Mouse (Mus musculus): Measurements from ENCODE around the gene 4930568D16Rik. TPM values are rescaled to one million over a fixed set of nuclear protein-coding genes. Genes with fewer than 3 reads are reported as not detected.

The 4930568D16Rik gene
- polyA plus RNA-seq, 1 experiment from 2014 or later = not detected

DNA sequence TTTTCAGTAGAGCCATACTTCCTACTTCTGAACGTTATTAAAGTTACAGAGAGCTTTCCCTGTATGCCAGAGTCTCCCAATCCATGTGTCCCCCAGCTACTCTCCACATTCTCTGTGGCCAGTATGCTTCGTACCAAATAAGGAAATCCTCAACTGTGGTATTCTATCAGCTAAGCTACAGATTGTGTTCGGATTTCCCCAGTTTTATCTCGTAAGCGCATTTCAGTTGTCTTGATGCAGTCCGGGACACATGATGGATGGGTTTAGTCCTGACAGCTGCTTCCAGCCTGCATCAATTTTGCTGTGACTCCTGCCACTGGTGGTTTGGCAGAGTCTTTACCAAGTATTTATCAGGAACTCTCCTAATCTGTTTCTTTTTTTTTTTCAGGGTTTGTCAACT lies 10.1 kb upstream of the 4930568D16Rik start:
- Histone ChIP-seq H3K9me3 (ENCODE audit: control insufficient read depth, low read length) (no peaks in the 10 kb centered on the region), H3K27me3 (ENCODE audit: control insufficient read depth, insufficient read depth, low read length) (no peaks in the 10 kb centered on the region), H3K36me3 (ENCODE audit: control insufficient read depth, insufficient read depth, low read length) (no peaks in the 10 kb centered on the region), H3K4me3 (ENCODE audit: low read depth, low read length) (no peak overlapping the region), H3K27ac (ENCODE audit: low read depth, low read length) (no peak overlapping the region), H3K4me1 (ENCODE audit: control insufficient read depth, insufficient read depth, low read length) (no peaks in the 10 kb centered on the region), H3K9ac (ENCODE audit: low read length) (no peak overlapping the region), H3K4me2 (no peak overlapping the region)
- WGBS = 82% methylated on average over 6 of the region's 6 CpGs
- DNase-seq (ENCODE audit: low spot score, missing footprints) (no peak), ATAC-seq (ENCODE audit: low FRiP score) (no peak)

DNA sequence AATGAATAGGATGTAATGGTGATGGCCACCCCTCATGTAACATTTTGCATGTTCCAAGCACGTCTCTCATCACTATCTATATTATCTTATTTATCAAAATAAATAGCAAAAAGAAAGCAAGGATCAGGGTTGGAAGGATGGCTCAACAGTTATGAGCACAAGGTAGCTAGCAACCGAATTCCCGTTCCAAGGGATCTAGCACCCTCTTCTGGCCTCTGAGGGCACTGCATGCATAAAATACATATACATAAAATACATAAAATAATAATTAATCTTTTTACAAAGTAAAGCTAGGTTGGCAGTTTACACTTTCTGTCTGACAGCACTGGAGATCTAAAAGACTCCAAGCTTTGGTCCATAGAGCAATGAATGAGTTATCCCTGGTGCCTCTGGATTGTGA lies 5.5 kb upstream of the 4930568D16Rik start:
- H3K9me3 ChIP-seq (ENCODE audit: control insufficient read depth, low read length) = no peaks in the 10 kb centered on the region
- H3K4me2 ChIP-seq = no peak overlapping the region
- ATAC-seq (ENCODE audit: low FRiP score) (no peak), DNase-seq (ENCODE audit: low spot score, missing footprints) (peak; percentile 89)
- H3K4me1 ChIP-seq (ENCODE audit: control insufficient read depth, insufficient read depth, low read length) = no peaks in the 10 kb centered on the region
- H3K9ac ChIP-seq (ENCODE audit: low read length) = no peak overlapping the region
- H3K27ac ChIP-seq (ENCODE audit: low read depth, low read length) = no peak overlapping the region
- no peak overlapping the region for H3K4me3 ChIP-seq (ENCODE audit: low read depth, low read length)
- 17% methylated on average over 3 of the region's 3 CpGs for WGBS
- H3K36me3 ChIP-seq (ENCODE audit: control insufficient read depth, insufficient read depth, low read length) = no peaks in the 10 kb centered on the region
- no peaks in the 10 kb centered on the region for H3K27me3 ChIP-seq (ENCODE audit: control insufficient read depth, insufficient read depth, low read length)

DNA sequence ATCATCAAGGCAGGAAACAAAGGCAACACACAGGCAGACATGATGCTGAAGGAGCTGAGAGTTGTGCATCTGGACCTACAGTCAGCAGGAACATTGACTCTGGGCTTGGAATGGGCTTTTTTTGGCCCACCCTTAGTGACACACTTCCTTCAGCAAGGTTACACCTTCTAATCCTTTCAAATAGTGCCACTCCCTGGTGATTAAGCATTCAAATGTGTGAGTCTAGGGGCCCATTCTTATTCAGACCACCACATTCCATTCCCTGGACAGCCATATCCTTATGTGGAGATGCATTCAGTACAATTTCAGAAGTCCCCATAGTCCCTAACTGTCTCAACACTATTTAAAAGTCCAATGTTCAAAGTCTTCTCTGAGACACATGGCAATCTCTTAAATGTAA lies 3.2 kb upstream of the 4930568D16Rik start:
- no peaks in the 10 kb centered on the region for H3K36me3 ChIP-seq (ENCODE audit: control insufficient read depth, insufficient read depth, low read length)
- H3K4me1 ChIP-seq (ENCODE audit: control insufficient read depth, insufficient read depth, low read length) = no peaks in the 10 kb centered on the region
- DNase-seq (ENCODE audit: low spot score, missing footprints) = no peak
- H3K9me3 ChIP-seq (ENCODE audit: control insufficient read depth, low read length) = no peaks in the 10 kb centered on the region
- no peak overlapping the region for H3K9ac ChIP-seq (ENCODE audit: low read length)
- H3K4me2 ChIP-seq = no peak overlapping the region
- H3K27ac ChIP-seq (ENCODE audit: low read depth, low read length) = no peak overlapping the region
- H3K27me3 ChIP-seq (ENCODE audit: control insufficient read depth, insufficient read depth, low read length) = no peaks in the 10 kb centered on the region
- H3K4me3 ChIP-seq (ENCODE audit: low read depth, low read length) = no peak overlapping the region
- no peak for ATAC-seq (ENCODE audit: low FRiP score)

DNA sequence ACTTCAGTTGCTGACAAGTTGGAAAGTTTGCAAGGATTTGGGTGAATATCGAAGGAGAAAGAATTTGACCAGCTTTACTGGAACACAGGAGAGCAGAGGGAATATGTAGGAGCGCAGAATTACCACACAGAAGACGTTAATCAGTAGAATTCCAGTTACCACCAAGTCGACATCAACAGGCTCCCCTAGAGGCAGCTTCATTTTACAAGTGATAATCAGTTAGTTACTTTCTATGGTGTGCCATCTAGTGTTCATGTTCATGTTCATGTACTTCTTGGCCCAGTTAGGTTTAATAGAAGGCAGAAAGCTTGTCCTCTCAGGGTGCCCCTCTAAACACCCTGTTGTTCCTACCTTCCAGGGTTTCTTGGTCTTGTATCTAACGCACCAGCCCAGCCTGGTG lies 18.3 kb downstream of the 4930568D16Rik start:
- Histone ChIP-seq H3K4me3 (ENCODE audit: low read depth, low read length) (no peak overlapping the region), H3K4me2 (no peak overlapping the region), H3K9me3 (ENCODE audit: control insufficient read depth, low read length) (no peaks in the 10 kb centered on the region), H3K27me3 (ENCODE audit: control insufficient read depth, insufficient read depth, low read length) (no peaks in the 10 kb centered on the region), H3K4me1 (ENCODE audit: control insufficient read depth, insufficient read depth, low read length) (no peaks in the 10 kb centered on the region), H3K9ac (ENCODE audit: low read length) (no peak overlapping the region), H3K27ac (ENCODE audit: low read depth, low read length) (no peak overlapping the region), H3K36me3 (ENCODE audit: control insufficient read depth, insufficient read depth, low read length) (no peaks in the 10 kb centered on the region)
- 63% methylated on average over 5 of the region's 5 CpGs for WGBS
- DNase-seq (ENCODE audit: low spot score, missing footprints) (no peak), ATAC-seq (ENCODE audit: low FRiP score) (no peak)

DNA sequence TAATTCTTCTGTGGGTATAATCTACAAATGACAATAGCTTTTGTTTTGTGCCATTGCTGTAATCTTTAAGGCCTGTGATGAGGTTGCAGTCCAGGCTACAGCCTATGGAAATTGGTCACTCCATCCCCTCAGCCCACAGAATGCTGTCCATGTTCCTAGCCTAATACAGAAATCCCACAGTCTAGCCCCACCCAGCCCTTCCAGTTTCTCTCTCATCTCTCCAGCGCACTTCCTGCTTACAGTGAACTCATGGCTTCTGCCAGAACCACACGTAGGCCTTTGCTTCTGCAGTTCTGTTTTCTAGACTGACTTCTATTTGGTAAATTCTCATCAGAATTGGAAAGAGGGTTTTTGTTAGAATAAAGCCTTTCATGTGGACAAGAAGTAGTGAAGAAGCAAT lies 21.5 kb downstream of the 4930568D16Rik start:
- Histone ChIP-seq H3K9me3 (ENCODE audit: control insufficient read depth, low read length) (no peaks in the 10 kb centered on the region), H3K9ac (ENCODE audit: low read length) (no peak overlapping the region), H3K4me3 (ENCODE audit: low read depth, low read length) (no peak overlapping the region), H3K4me2 (no peak overlapping the region), H3K36me3 (ENCODE audit: control insufficient read depth, insufficient read depth, low read length) (no peaks in the 10 kb centered on the region), H3K27ac (ENCODE audit: low read depth, low read length) (no peak overlapping the region), H3K4me1 (ENCODE audit: control insufficient read depth, insufficient read depth, low read length) (no peaks in the 10 kb centered on the region), H3K27me3 (ENCODE audit: control insufficient read depth, insufficient read depth, low read length) (no peaks in the 10 kb centered on the region)
- ATAC-seq (ENCODE audit: low FRiP score) (no peak), DNase-seq (ENCODE audit: low spot score, missing footprints) (no peak)
- WGBS = 74% methylated on average over 2 of the region's 2 CpGs

DNA sequence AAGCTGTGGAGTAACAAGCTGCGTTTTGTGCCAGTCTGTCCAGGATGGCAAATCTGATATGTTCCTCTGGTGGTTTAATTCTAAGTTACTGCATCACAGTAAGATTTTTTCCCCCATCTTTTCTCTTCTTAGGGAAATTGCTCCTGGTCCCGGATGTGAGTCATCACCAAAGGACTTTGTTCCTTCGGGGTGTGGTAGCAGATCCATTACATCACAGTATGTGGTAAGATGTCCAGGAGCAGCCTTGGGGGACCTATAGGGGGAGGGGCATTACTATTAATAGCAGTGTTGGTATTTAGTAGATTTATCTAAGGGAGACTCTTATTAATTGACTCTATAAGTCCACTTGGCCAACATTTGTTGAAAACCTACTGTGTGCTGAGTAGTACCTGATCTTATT lies 24.9 kb downstream of the 4930568D16Rik start:
- WGBS = 85% methylated on average over 3 of the region's 3 CpGs

DNA sequence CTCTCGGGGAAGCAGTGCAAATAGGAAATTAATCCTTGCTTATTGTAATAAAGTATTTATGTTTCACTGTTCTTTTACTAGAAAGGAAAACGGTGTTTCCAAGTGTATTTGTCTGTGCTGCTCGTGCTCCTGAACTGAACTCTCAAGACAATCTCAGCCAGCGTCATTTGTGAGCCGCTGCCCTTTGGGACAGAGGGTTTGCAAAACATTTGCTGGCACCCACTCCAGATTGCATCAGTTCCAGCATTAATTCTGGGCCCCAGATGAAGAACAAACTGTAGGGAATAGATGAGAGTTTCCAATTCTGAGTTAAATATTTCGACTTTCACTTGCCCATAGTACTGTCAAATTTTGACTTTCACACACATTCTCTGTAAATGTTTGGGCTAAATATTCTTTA lies 28.8 kb downstream of the 4930568D16Rik start:
- ATAC-seq (ENCODE audit: low FRiP score) = no peak
- no peak for DNase-seq (ENCODE audit: low spot score, missing footprints)
- H3K27ac ChIP-seq (ENCODE audit: low read depth, low read length) = no peak overlapping the region
- no peak overlapping the region for H3K4me2 ChIP-seq
- H3K4me3 ChIP-seq (ENCODE audit: low read depth, low read length) = no peak overlapping the region
- H3K4me1 ChIP-seq (ENCODE audit: control insufficient read depth, insufficient read depth, low read length) = peaks cover 13% of the 10 kb centered on the region
- H3K9ac ChIP-seq (ENCODE audit: low read length) = no peak overlapping the region
- 87% methylated on average over 6 of the region's 6 CpGs for WGBS
- no peaks in the 10 kb centered on the region for H3K36me3 ChIP-seq (ENCODE audit: control insufficient read depth, insufficient read depth, low read length)
- no peaks in the 10 kb centered on the region for H3K9me3 ChIP-seq (ENCODE audit: control insufficient read depth, low read length)
- H3K27me3 ChIP-seq (ENCODE audit: control insufficient read depth, insufficient read depth, low read length) = no peaks in the 10 kb centered on the region

More for the DNA sequence above, 24.9 kb downstream of the 4930568D16Rik start:
- Histone ChIP-seq H3K27me3 (ENCODE audit: control insufficient read depth, insufficient read depth, low read length) (no peaks in the 10 kb centered on the region), H3K27ac (ENCODE audit: low read depth, low read length) (no peak overlapping the region), H3K9me3 (ENCODE audit: control insufficient read depth, low read length) (no peaks in the 10 kb centered on the region), H3K4me2 (no peak overlapping the region), H3K36me3 (ENCODE audit: control insufficient read depth, insufficient read depth, low read length) (no peaks in the 10 kb centered on the region), H3K9ac (ENCODE audit: low read length) (no peak overlapping the region), H3K4me3 (ENCODE audit: low read depth, low read length) (no peak overlapping the region), H3K4me1 (ENCODE audit: control insufficient read depth, insufficient read depth, low read length) (no peaks in the 10 kb centered on the region)
- DNase-seq (ENCODE audit: low spot score, missing footprints) (no peak), ATAC-seq (ENCODE audit: low FRiP score) (no peak)

DNA sequence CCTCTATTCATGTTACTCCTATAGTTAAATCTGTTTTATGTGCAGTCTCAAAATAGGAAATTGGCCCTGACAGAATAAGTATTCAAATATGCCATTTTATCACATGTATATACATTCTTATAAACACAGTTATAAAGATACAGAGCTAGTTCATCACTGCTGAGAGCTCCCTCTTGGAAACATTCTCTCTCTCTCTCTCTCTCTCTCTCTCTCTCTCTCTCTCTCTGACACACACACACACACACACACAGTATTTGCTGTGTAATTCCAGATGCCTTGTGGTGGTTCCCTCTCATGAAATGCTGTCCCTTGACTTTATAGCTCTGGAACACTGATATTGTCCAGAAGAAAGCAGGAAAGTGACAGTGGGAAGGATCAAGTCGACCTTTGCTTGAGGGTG lies 29.5 kb downstream of the 4930568D16Rik start:
- no peaks in the 10 kb centered on the region for H3K27me3 ChIP-seq (ENCODE audit: control insufficient read depth, insufficient read depth, low read length)
- H3K4me1 ChIP-seq (ENCODE audit: control insufficient read depth, insufficient read depth, low read length) = peaks cover 13% of the 10 kb centered on the region
- WGBS = 78% methylated on average over 1 of the region's 1 CpGs
- ATAC-seq (ENCODE audit: low FRiP score) = no peak
- DNase-seq (ENCODE audit: low spot score, missing footprints) = no peak
- H3K9ac ChIP-seq (ENCODE audit: low read length) = no peak overlapping the region
- H3K4me2 ChIP-seq = no peak overlapping the region
- no peaks in the 10 kb centered on the region for H3K36me3 ChIP-seq (ENCODE audit: control insufficient read depth, insufficient read depth, low read length)
- H3K9me3 ChIP-seq (ENCODE audit: control insufficient read depth, low read length) = no peaks in the 10 kb centered on the region
- no peak overlapping the region for H3K4me3 ChIP-seq (ENCODE audit: low read depth, low read length)
- no peak overlapping the region for H3K27ac ChIP-seq (ENCODE audit: low read depth, low read length)

DNA sequence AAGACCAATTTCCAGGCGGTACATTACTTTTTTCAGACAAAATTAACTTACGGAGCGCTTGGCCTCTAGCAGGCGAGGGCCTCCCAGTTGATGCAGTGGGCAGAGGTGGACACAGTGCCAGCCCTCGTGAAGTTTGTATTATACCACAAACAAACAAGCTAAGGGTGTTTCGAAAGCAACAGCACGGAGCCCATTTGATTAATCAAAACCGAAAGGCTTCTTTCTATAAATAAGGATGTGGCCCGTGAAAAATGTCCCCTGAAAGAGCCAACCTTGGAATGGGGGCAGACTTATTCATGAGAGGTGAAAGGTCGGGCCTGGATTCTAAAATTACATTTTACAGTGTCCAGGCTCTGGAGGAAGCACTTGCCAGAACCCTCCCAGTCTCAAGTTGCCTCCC lies 30.1 kb downstream of the 4930568D16Rik start:
- H3K9ac ChIP-seq (ENCODE audit: low read length) = peak overlapping the region; percentile 60

More for the DNA sequence above, 30.1 kb downstream of the 4930568D16Rik start:
- Histone ChIP-seq H3K4me3 (ENCODE audit: low read depth, low read length) (peak overlapping the region; percentile 65), H3K9me3 (ENCODE audit: control insufficient read depth, low read length) (no peaks in the 10 kb centered on the region), H3K4me1 (ENCODE audit: control insufficient read depth, insufficient read depth, low read length) (peaks cover 13% of the 10 kb centered on the region), H3K27me3 (ENCODE audit: control insufficient read depth, insufficient read depth, low read length) (no peaks in the 10 kb centered on the region), H3K27ac (ENCODE audit: low read depth, low read length) (no peak overlapping the region), H3K4me2 (peak overlapping the region; percentile 99), H3K36me3 (ENCODE audit: control insufficient read depth, insufficient read depth, low read length) (no peaks in the 10 kb centered on the region)
- DNase-seq (ENCODE audit: low spot score, missing footprints) = no peak
- WGBS = 51% methylated on average over 10 of the region's 10 CpGs
- ATAC-seq (ENCODE audit: low FRiP score) = no peak
